Mouse (Mus musculus): Measurements from ENCODE around the gene Slx4. TPM values are rescaled to one million over a fixed set of nuclear protein-coding genes. Genes with fewer than 3 reads are reported as not detected.
"Not testable (repeated sequence)": the region's sequence is repeated elsewhere in the genome, so short reads cannot be mapped to it uniquely, and the experiment has no call there.

The Slx4 gene
- polyA plus RNA-seq, 1 experiment from 2014 or later, result 32.3 TPM

GRCm38 (mm10) chr16:4021241-4021640 lies 17.7 kb upstream of the Slx4 start:
- ATAC-seq, result no peak
- H3K27me3 ChIP-seq (ENCODE audit: control insufficient read depth, insufficient read depth, low read depth, low read length), result no peaks in the 10 kb centered on the region
- 91% methylated on average over 1 of the region's 1 CpGs for WGBS

GRCm38 (mm10) chr16:4017466-4017865 lies 13.9 kb upstream of the Slx4 start:
- not testable (repeated sequence) for H3K4me3 ChIP-seq (ENCODE audit: low read depth, low read length); H3K36me3 ChIP-seq (ENCODE audit: control insufficient read depth, insufficient read depth, low read length); H3K4me2 ChIP-seq (ENCODE audit: low read length); H3K4me1 ChIP-seq (ENCODE audit: control insufficient read depth, insufficient read depth, low read length); H3K9me3 ChIP-seq (replicated peaks; ENCODE audit: control insufficient read depth, low read length, poor library complexity, severe bottlenecking); H3K27ac ChIP-seq (ENCODE audit: low read length); ATAC-seq; H3K27me3 ChIP-seq (ENCODE audit: control insufficient read depth, insufficient read depth, low read depth, low read length); H3K9ac ChIP-seq (ENCODE audit: low read depth, low read length)
- WGBS, result 90% methylated on average over 6 of the region's 6 CpGs

More at GRCm38 (mm10) chr16:4021241-4021640, 17.7 kb upstream of the Slx4 start:
- Histone ChIP-seq H3K4me1 (ENCODE audit: control insufficient read depth, insufficient read depth, low read length) (no peaks in the 10 kb centered on the region), H3K4me3 (ENCODE audit: low read depth, low read length) (no peak overlapping the region), H3K9ac (ENCODE audit: low read depth, low read length) (no peak overlapping the region), H3K9me3 (replicated peaks; ENCODE audit: control insufficient read depth, low read length, poor library complexity, severe bottlenecking) (no peaks in the 10 kb centered on the region), H3K27ac (ENCODE audit: low read length) (no peak overlapping the region), H3K4me2 (ENCODE audit: low read length) (no peak overlapping the region), H3K36me3 (ENCODE audit: control insufficient read depth, insufficient read depth, low read length) (no peaks in the 10 kb centered on the region)

- H3K4me3 ChIP-seq (ENCODE audit: low read depth, low read length); H3K9me3 ChIP-seq (replicated peaks; ENCODE audit: control insufficient read depth, low read length, poor library complexity, severe bottlenecking); H3K36me3 ChIP-seq (ENCODE audit: control insufficient read depth, insufficient read depth, low read length); H3K9ac ChIP-seq (ENCODE audit: low read depth, low read length); H3K27me3 ChIP-seq (ENCODE audit: control insufficient read depth, insufficient read depth, low read depth, low read length); H3K27ac ChIP-seq (ENCODE audit: low read length); ATAC-seq; H3K4me2 ChIP-seq (ENCODE audit: low read length); H3K4me1 ChIP-seq (ENCODE audit: control insufficient read depth, insufficient read depth, low read length): not testable (repeated sequence)
- 80% methylated on average over 17 of the region's 17 CpGs for WGBS
Measured at GRCm38 (mm10) chr16:4016786-4017185, 13.2 kb upstream of the Slx4 start.

GRCm38 (mm10) chr16:4014040-4014668 lies 10.6 kb upstream of the Slx4 start:
- Histone ChIP-seq H3K4me3 (ENCODE audit: low read depth, low read length) (no peak overlapping the region), H3K9ac (ENCODE audit: low read depth, low read length) (no peak overlapping the region), H3K36me3 (ENCODE audit: control insufficient read depth, insufficient read depth, low read length) (no peaks in the 10 kb centered on the region), H3K4me1 (ENCODE audit: control insufficient read depth, insufficient read depth, low read length) (no peaks in the 10 kb centered on the region), H3K27ac (ENCODE audit: low read length) (no peak overlapping the region), H3K27me3 (ENCODE audit: control insufficient read depth, insufficient read depth, low read depth, low read length) (no peaks in the 10 kb centered on the region), H3K4me2 (ENCODE audit: low read length) (no peak overlapping the region), H3K9me3 (replicated peaks; ENCODE audit: control insufficient read depth, low read length, poor library complexity, severe bottlenecking) (no peaks in the 10 kb centered on the region)
- ATAC-seq, result no peak
- 85% methylated on average over 5 of the region's 5 CpGs for WGBS

GRCm38 (mm10) chr16:4012882-4013570 lies 9.5 kb upstream of the Slx4 start:
- WGBS, result 76% methylated on average over 4 of the region's 4 CpGs
- H3K4me1 ChIP-seq (ENCODE audit: control insufficient read depth, insufficient read depth, low read length), result no peaks in the 10 kb centered on the region
- no peak overlapping the region for H3K4me3 ChIP-seq (ENCODE audit: low read depth, low read length)
- no peaks in the 10 kb centered on the region for H3K9me3 ChIP-seq (replicated peaks; ENCODE audit: control insufficient read depth, low read length, poor library complexity, severe bottlenecking)
- H3K27me3 ChIP-seq (ENCODE audit: control insufficient read depth, insufficient read depth, low read depth, low read length), result no peaks in the 10 kb centered on the region
- no peak overlapping the region for H3K27ac ChIP-seq (ENCODE audit: low read length)
- no peaks in the 10 kb centered on the region for H3K36me3 ChIP-seq (ENCODE audit: control insufficient read depth, insufficient read depth, low read length)
- H3K4me2 ChIP-seq (ENCODE audit: low read length), result no peak overlapping the region
- no peak for ATAC-seq
- no peak overlapping the region for H3K9ac ChIP-seq (ENCODE audit: low read depth, low read length)

GRCm38 (mm10) chr16:3988410-3988809 lies 15.2 kb downstream of the Slx4 start:
- H3K9ac ChIP-seq (ENCODE audit: low read depth, low read length), result no peak overlapping the region
- H3K36me3 ChIP-seq (ENCODE audit: control insufficient read depth, insufficient read depth, low read length), result peaks cover 78% of the 10 kb centered on the region
- H3K4me1 ChIP-seq (ENCODE audit: control insufficient read depth, insufficient read depth, low read length), result no peaks in the 10 kb centered on the region
- no peak for ATAC-seq
- no peak overlapping the region for H3K4me2 ChIP-seq (ENCODE audit: low read length)
- no peaks in the 10 kb centered on the region for H3K27me3 ChIP-seq (ENCODE audit: control insufficient read depth, insufficient read depth, low read depth, low read length)
- 95% methylated on average over 4 of the region's 4 CpGs for WGBS
- no peaks in the 10 kb centered on the region for H3K9me3 ChIP-seq (replicated peaks; ENCODE audit: control insufficient read depth, low read length, poor library complexity, severe bottlenecking)
- no peak overlapping the region for H3K4me3 ChIP-seq (ENCODE audit: low read depth, low read length)
- no peak overlapping the region for H3K27ac ChIP-seq (ENCODE audit: low read length)

- Histone ChIP-seq H3K4me3 (ENCODE audit: low read depth, low read length) (no peak overlapping the region), H3K27me3 (ENCODE audit: control insufficient read depth, insufficient read depth, low read depth, low read length) (no peaks in the 10 kb centered on the region), H3K36me3 (ENCODE audit: control insufficient read depth, insufficient read depth, low read length) (peaks cover 67% of the 10 kb centered on the region), H3K4me1 (ENCODE audit: control insufficient read depth, insufficient read depth, low read length) (no peaks in the 10 kb centered on the region), H3K9ac (ENCODE audit: low read depth, low read length) (no peak overlapping the region), H3K9me3 (replicated peaks; ENCODE audit: control insufficient read depth, low read length, poor library complexity, severe bottlenecking) (no peaks in the 10 kb centered on the region), H3K27ac (ENCODE audit: low read length) (no peak overlapping the region), H3K4me2 (ENCODE audit: low read length) (no peak overlapping the region)
- no peak for ATAC-seq
- WGBS, result 41% methylated on average over 7 of the region's 7 CpGs
Measured at GRCm38 (mm10) chr16:3983146-3983700, 20.3 kb downstream of the Slx4 start.

GRCm38 (mm10) chr16:3982173-3982572 lies 21.4 kb downstream of the Slx4 start:
- no peaks in the 10 kb centered on the region for H3K4me1 ChIP-seq (ENCODE audit: control insufficient read depth, insufficient read depth, low read length)
- H3K36me3 ChIP-seq (ENCODE audit: control insufficient read depth, insufficient read depth, low read length), result peaks cover 67% of the 10 kb centered on the region
- 92% methylated on average over 4 of the region's 4 CpGs for WGBS
- no peaks in the 10 kb centered on the region for H3K27me3 ChIP-seq (ENCODE audit: control insufficient read depth, insufficient read depth, low read depth, low read length)
- H3K4me2 ChIP-seq (ENCODE audit: low read length), result no peak overlapping the region
- H3K9me3 ChIP-seq (replicated peaks; ENCODE audit: control insufficient read depth, low read length, poor library complexity, severe bottlenecking), result no peaks in the 10 kb centered on the region
- H3K9ac ChIP-seq (ENCODE audit: low read depth, low read length), result no peak overlapping the region
- no peak overlapping the region for H3K27ac ChIP-seq (ENCODE audit: low read length)
- ATAC-seq, result no peak
- H3K4me3 ChIP-seq (ENCODE audit: low read depth, low read length), result no peak overlapping the region

GRCm38 (mm10) chr16:3976712-3977111 lies 26.9 kb downstream of the Slx4 start:
- WGBS, result 56% methylated on average over 3 of the region's 3 CpGs
- no peak overlapping the region for H3K9ac ChIP-seq (ENCODE audit: low read depth, low read length)
- no peak overlapping the region for H3K27ac ChIP-seq (ENCODE audit: low read length)
- H3K4me2 ChIP-seq (ENCODE audit: low read length), result no peak overlapping the region
- no peaks in the 10 kb centered on the region for H3K9me3 ChIP-seq (replicated peaks; ENCODE audit: control insufficient read depth, low read length, poor library complexity, severe bottlenecking)
- H3K27me3 ChIP-seq (ENCODE audit: control insufficient read depth, insufficient read depth, low read depth, low read length), result no peaks in the 10 kb centered on the region
- H3K4me3 ChIP-seq (ENCODE audit: low read depth, low read length), result no peak overlapping the region
- peaks cover 36% of the 10 kb centered on the region for H3K36me3 ChIP-seq (ENCODE audit: control insufficient read depth, insufficient read depth, low read length)
- no peak for ATAC-seq
- no peaks in the 10 kb centered on the region for H3K4me1 ChIP-seq (ENCODE audit: control insufficient read depth, insufficient read depth, low read length)

All from midbrain, embryonic 16.5 days (tissue).